Mouse (Mus musculus) forebrain, postnatal 0 days (tissue): ENCODE measurements at regions not wholly inside any gene's neighbourhood (a gene's known extent, or its start where the extent isn't known, plus 50 kb on each side); places are given as distances from the start of the nearest gene placed in this dataset.
"Not testable (repeated sequence)": the region's sequence is repeated elsewhere in the genome, so short reads cannot be mapped to it uniquely, and the experiment has no call there.

Source experiments
- ATAC-seq: fragments of 200-750 bp; cut with Nextera tagmentation; 2 replicates; pipeline ENCODE4 v1.8.0; 2017; ENCODE audit warnings: mild to moderate bottlenecking, moderate library complexity
- DNase-seq: peaks from one replicate; pipeline ENCODE4 v3.0.0-alpha.2; 2015
- H3K27ac ChIP-seq: fragments of 300-500 bp; sonication (generic); 2 replicates; pipeline ENCODE4 v1.5.1; 2014; ENCODE audit warnings: low read depth, mild to moderate bottlenecking, antibody characterized with exemption, low read length, moderate library complexity, mixed read lengths
- H3K27me3 ChIP-seq: fragments of 300-500 bp; sonication (generic); 2 replicates; pipeline ENCODE4 v1.6.1; 2014; ENCODE audit warnings: mild to moderate bottlenecking, low read length, mixed read lengths; ENCODE audit not compliant: insufficient read depth
- H3K36me3 ChIP-seq: fragments of 300-500 bp; sonication (generic); 2 replicates; pipeline ENCODE4 v1.6.1; 2014; ENCODE audit warnings: mild to moderate bottlenecking, moderate library complexity; ENCODE audit not compliant: insufficient read depth
- H3K4me1 ChIP-seq: fragments of 300-500 bp; sonication (generic); 2 replicates; pipeline ENCODE4 v1.6.1; 2014; ENCODE audit warnings: antibody characterized with exemption; ENCODE audit not compliant: insufficient read depth
- H3K4me2 ChIP-seq: fragments of 300-500 bp; sonication (generic); 2 replicates; pipeline ENCODE4 v1.6.1; 2014; ENCODE audit warnings: low read depth, mild to moderate bottlenecking, moderate library complexity
- H3K4me3 ChIP-seq: fragments of 300-500 bp; sonication (generic); 2 replicates; pipeline ENCODE4 v1.5.1; 2014; ENCODE audit warnings: low read depth, low read length, mixed read lengths
- H3K9ac ChIP-seq: fragments of 300-500 bp; sonication (generic); 2 replicates; pipeline ENCODE4 v1.6.1; 2014; ENCODE audit warnings: mild to moderate bottlenecking
- H3K9me3 ChIP-seq: fragments of 300-500 bp; sonication (generic); 2 replicates; pipeline ENCODE4 v1.6.1; 2016; ENCODE audit warnings: low read length
- CTCF ChIP-seq: sonication (generic); IDR thresholded peaks from 2 replicates; pipeline ENCODE4 v1.5.1; 2016; ENCODE audit warnings: antibody characterized with exemption, control low read depth, low read depth
- WGBS: fragments of 180-500 bp; shearing (Covaris S2); extraction: QIAGEN DNeasy Blood & Tissue Kit; methylation state at CpG from one replicate; pipeline ENCODE4 v1.1.7; 2014; 5-methylcytosine and 5-hydroxymethylcytosine counted together

- Histone ChIP-seq H3K4me3 (no peak overlapping the region), H3K9ac (no peak overlapping the region), H3K4me1 (no peaks in the 10 kb centered on the region), H3K4me2 (no peak overlapping the region), H3K27ac (no peak overlapping the region), H3K9me3 (no peaks in the 10 kb centered on the region), H3K27me3 (no peaks in the 10 kb centered on the region), H3K36me3 (no peaks in the 10 kb centered on the region)
- WGBS: 77% methylated on average over 9 of the region's 9 CpGs
- DNase-seq (no peak), ATAC-seq (no peak)
- TF ChIP-seq CTCF: no peak
These were observed 312.6 kb downstream of the Ajap1 start for GRCm38 (mm10) chr4:153169991-153170390.

GRCm38 (mm10) chr4:153164810-153165209 lies 317.8 kb downstream of the Ajap1 start:
- H3K9ac ChIP-seq: no peak overlapping the region
- H3K36me3 ChIP-seq: no peaks in the 10 kb centered on the region
- DNase-seq (no peak), ATAC-seq (no peak)
- no peaks in the 10 kb centered on the region for H3K4me1 ChIP-seq
- no peak overlapping the region for H3K27ac ChIP-seq
- H3K27me3 ChIP-seq: no peaks in the 10 kb centered on the region
- H3K9me3 ChIP-seq: no peaks in the 10 kb centered on the region
- TF ChIP-seq CTCF: no peak
- no peak overlapping the region for H3K4me2 ChIP-seq
- WGBS: 84% methylated on average over 10 of the region's 10 CpGs
- no peak overlapping the region for H3K4me3 ChIP-seq

GRCm38 (mm10) chr4:153160115-153160514 lies 322.5 kb downstream of the Ajap1 start:
- Histone ChIP-seq H3K27me3 (no peaks in the 10 kb centered on the region), H3K9ac (no peak overlapping the region), H3K4me2 (no peak overlapping the region), H3K9me3 (no peaks in the 10 kb centered on the region), H3K4me1 (no peaks in the 10 kb centered on the region), H3K27ac (no peak overlapping the region), H3K4me3 (no peak overlapping the region), H3K36me3 (no peaks in the 10 kb centered on the region)
- peak; percentile 37 for TF ChIP-seq CTCF
- DNase-seq: no peak
- ATAC-seq: no peak
- 94% methylated on average over 3 of the region's 3 CpGs for WGBS

GRCm38 (mm10) chr4:153157572-153157971 lies 325.0 kb downstream of the Ajap1 start:
- no peaks in the 10 kb centered on the region for H3K36me3 ChIP-seq

GRCm38 (mm10) chr4:153152923-153153322 lies 329.7 kb downstream of the Ajap1 start:
- not testable (repeated sequence) for H3K9me3 ChIP-seq, H3K4me3 ChIP-seq, H3K4me2 ChIP-seq, DNase-seq, ATAC-seq, H3K27me3 ChIP-seq, H3K36me3 ChIP-seq, H3K9ac ChIP-seq, H3K27ac ChIP-seq, H3K4me1 ChIP-seq

More at GRCm38 (mm10) chr4:153157572-153157971, 325.0 kb downstream of the Ajap1 start:
- Histone ChIP-seq H3K9me3 (no peaks in the 10 kb centered on the region), H3K9ac (no peak overlapping the region), H3K27me3 (no peaks in the 10 kb centered on the region), H3K4me3 (no peak overlapping the region), H3K4me1 (no peaks in the 10 kb centered on the region), H3K27ac (no peak overlapping the region), H3K4me2 (no peak overlapping the region)
- ATAC-seq (no peak), DNase-seq (no peak)
- 93% methylated on average over 3 of the region's 3 CpGs for WGBS
- no peak for TF ChIP-seq CTCF

GRCm38 (mm10) chr4:153133147-153133546 lies 349.5 kb downstream of the Ajap1 start:
- Histone ChIP-seq H3K9me3 (no peaks in the 10 kb centered on the region), H3K36me3 (no peaks in the 10 kb centered on the region), H3K27ac (no peak overlapping the region), H3K4me3 (no peak overlapping the region), H3K4me1 (no peaks in the 10 kb centered on the region), H3K9ac (no peak overlapping the region), H3K4me2 (no peak overlapping the region), H3K27me3 (no peaks in the 10 kb centered on the region)
- WGBS: 84% methylated on average over 13 of the region's 13 CpGs
- no peak for TF ChIP-seq CTCF
- no peak for DNase-seq
- no peak for ATAC-seq

GRCm38 (mm10) chr4:153129345-153129744 lies 353.3 kb downstream of the Ajap1 start:
- WGBS: 70% methylated on average over 2 of the region's 2 CpGs
- Histone ChIP-seq H3K4me3 (no peak overlapping the region), H3K4me2 (no peak overlapping the region), H3K27ac (no peak overlapping the region), H3K36me3 (no peaks in the 10 kb centered on the region), H3K9ac (no peak overlapping the region), H3K4me1 (no peaks in the 10 kb centered on the region), H3K9me3 (no peaks in the 10 kb centered on the region), H3K27me3 (no peaks in the 10 kb centered on the region)
- TF ChIP-seq CTCF: no peak
- ATAC-seq (no peak), DNase-seq (peak; percentile 52)

GRCm38 (mm10) chr4:153128162-153128561 lies 354.4 kb downstream of the Ajap1 start:
- Histone ChIP-seq H3K4me2 (no peak overlapping the region), H3K9ac (no peak overlapping the region), H3K9me3 (no peaks in the 10 kb centered on the region), H3K36me3 (no peaks in the 10 kb centered on the region), H3K27me3 (no peaks in the 10 kb centered on the region), H3K4me3 (no peak overlapping the region), H3K4me1 (no peaks in the 10 kb centered on the region), H3K27ac (no peak overlapping the region)
- DNase-seq (no peak), ATAC-seq (no peak)
- 95% methylated on average over 12 of the region's 12 CpGs for WGBS
- TF ChIP-seq CTCF: no peak
